Mouse (Mus musculus): Measurements from ENCODE around the gene Vmn2r80. TPM values are rescaled to one million over a fixed set of nuclear protein-coding genes. Genes with fewer than 3 reads are reported as not detected.
"Not testable (repeated sequence)": the region's sequence is repeated elsewhere in the genome, so short reads cannot be mapped to it uniquely, and the experiment has no call there.

The Vmn2r80 gene
- total and polyA plus RNA-seq, 2 experiments from 2014 or later = not detected

DNA sequence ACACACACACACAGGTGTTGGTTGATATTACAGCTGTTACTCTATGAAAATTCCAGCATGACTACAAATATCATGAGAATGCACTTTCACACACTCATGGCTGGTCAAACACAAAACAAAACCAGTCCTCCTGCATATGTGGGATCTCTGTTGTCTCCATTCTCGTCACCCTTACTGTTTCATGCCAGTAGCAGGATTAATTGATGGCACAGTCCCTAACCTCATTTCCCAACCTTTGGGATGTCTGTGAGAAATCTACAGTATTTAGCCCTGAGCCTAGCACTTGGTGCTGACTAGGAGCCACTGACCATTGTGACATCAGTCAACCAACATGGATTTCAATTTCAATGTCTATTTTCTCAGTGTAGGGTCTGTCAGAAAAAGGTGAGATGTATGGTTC, 33.5 kb upstream of the Vmn2r80 start:
- WGBS = 66% methylated on average over 1 of the region's 1 CpGs
- ATAC-seq (ENCODE audit: insufficient read depth, low read depth) = no peak
- Histone ChIP-seq H3K4me1 (ENCODE audit: control insufficient read depth, insufficient read depth) (0 out of 2 replicates have a peak, but pooled peaks cover 3% of the 10 kb centered on the region), H3K36me3 (replicated peaks; ENCODE audit: control insufficient read depth, insufficient read depth, low read length) (no peaks in the 10 kb centered on the region), H3K9me3 (replicated peaks; ENCODE audit: control insufficient read depth, low read length) (no peaks in the 10 kb centered on the region), H3K4me3 (ENCODE audit: low read depth, low read length) (no peak overlapping the region), H3K9ac (replicated peaks; ENCODE audit: low read depth, low read length) (no peak overlapping the region), H3K27me3 (ENCODE audit: control insufficient read depth, insufficient read depth, low read length) (no peaks in the 10 kb centered on the region), H3K27ac (ENCODE audit: low read depth) (no peak overlapping the region), H3K4me2 (ENCODE audit: low read depth, low read length) (no peak overlapping the region)
- no peak for DNase-seq (ENCODE audit: low spot score)
- no peak for TF ChIP-seq CTCF (IDR thresholded peaks at IDR 0.05; ENCODE audit: low read depth)
- no peak for TF ChIP-seq EP300 (IDR thresholded peaks at IDR 0.05; ENCODE audit: low read depth)

DNA sequence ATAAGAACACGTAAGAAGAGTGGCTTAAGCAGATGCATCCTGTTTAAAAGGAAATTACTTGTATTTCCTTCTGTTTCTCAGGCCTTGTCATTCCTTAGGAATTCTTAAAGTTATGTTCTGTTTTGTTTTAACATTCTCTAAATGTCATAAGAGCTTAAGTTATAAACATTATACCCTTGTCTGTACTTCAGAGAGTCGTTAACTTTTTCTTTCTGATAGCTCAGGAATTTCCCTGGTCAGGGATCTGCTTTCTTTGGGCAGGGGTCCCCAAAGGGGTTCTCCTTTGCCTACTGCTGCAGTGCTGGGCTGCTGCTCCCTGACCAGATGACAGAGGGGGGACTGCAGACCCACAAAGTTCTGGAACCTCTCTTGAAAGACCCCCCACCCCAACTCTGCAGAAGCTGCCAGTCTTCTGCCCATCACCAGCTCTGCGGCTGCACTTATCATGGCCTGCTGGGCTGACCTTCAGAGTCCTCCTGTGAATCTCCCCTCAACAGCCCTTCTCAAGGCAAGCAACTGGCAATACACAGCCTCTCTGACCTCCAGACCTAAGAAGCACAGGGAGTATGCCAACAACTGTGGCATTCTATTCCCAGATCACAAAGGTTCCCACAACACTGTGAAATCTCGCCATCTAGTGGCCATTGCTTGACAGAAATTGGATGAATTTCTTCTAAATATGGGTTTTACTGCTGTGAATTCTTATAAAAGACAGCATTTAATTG, 32.3 kb upstream of the Vmn2r80 start:
- peak; percentile 83 for TF ChIP-seq CTCF (IDR thresholded peaks at IDR 0.05; ENCODE audit: low read depth)
- no peak for TF ChIP-seq EP300 (IDR thresholded peaks at IDR 0.05; ENCODE audit: low read depth)
- H3K9me3 ChIP-seq (replicated peaks; ENCODE audit: control insufficient read depth, low read length) = no peaks in the 10 kb centered on the region
- no peak overlapping the region for H3K4me2 ChIP-seq (ENCODE audit: low read depth, low read length)
- no peaks in the 10 kb centered on the region for H3K27me3 ChIP-seq (ENCODE audit: control insufficient read depth, insufficient read depth, low read length)
- peak; percentile 68 for ATAC-seq (ENCODE audit: insufficient read depth, low read depth)
- H3K4me1 ChIP-seq (ENCODE audit: control insufficient read depth, insufficient read depth) = 0 out of 2 replicates have a peak, but pooled peaks cover 3% of the 10 kb centered on the region
- H3K9ac ChIP-seq (replicated peaks; ENCODE audit: low read depth, low read length) = no peak overlapping the region
- peak; percentile 78 for DNase-seq (ENCODE audit: low spot score)
- H3K36me3 ChIP-seq (replicated peaks; ENCODE audit: control insufficient read depth, insufficient read depth, low read length) = no peaks in the 10 kb centered on the region
- 23% methylated on average over 4 of the region's 4 CpGs for whole genome bisulfite sequencing
- peak overlapping the region; percentile 76 for H3K27ac ChIP-seq (ENCODE audit: low read depth)
- H3K4me3 ChIP-seq (ENCODE audit: low read depth, low read length) = no peak overlapping the region

GRCm38 (mm10) chr10:79151602-79152001, 3.0 kb downstream of the Vmn2r80 start:
- TF ChIP-seq EP300 (IDR thresholded peaks at IDR 0.05; ENCODE audit: low read depth) (no peak), CTCF (IDR thresholded peaks at IDR 0.05; ENCODE audit: low read depth) (no peak)
- Histone ChIP-seq H3K4me2 (ENCODE audit: low read depth, low read length) (no peak overlapping the region), H3K27me3 (ENCODE audit: control insufficient read depth, insufficient read depth, low read length) (no peaks in the 10 kb centered on the region), H3K9ac (replicated peaks; ENCODE audit: low read depth, low read length) (no peak overlapping the region), H3K4me1 (ENCODE audit: control insufficient read depth, insufficient read depth) (no peaks in the 10 kb centered on the region), H3K4me3 (ENCODE audit: low read depth, low read length) (no peak overlapping the region), H3K36me3 (replicated peaks; ENCODE audit: control insufficient read depth, insufficient read depth, low read length) (no peaks in the 10 kb centered on the region), H3K9me3 (replicated peaks; ENCODE audit: control insufficient read depth, low read length) (no peaks in the 10 kb centered on the region; the same call in 1 of the 2 replicates), H3K27ac (ENCODE audit: low read depth) (no peak overlapping the region)
- DNase-seq (ENCODE audit: low spot score) (no peak), ATAC-seq (ENCODE audit: insufficient read depth, low read depth) (no peak)

DNA sequence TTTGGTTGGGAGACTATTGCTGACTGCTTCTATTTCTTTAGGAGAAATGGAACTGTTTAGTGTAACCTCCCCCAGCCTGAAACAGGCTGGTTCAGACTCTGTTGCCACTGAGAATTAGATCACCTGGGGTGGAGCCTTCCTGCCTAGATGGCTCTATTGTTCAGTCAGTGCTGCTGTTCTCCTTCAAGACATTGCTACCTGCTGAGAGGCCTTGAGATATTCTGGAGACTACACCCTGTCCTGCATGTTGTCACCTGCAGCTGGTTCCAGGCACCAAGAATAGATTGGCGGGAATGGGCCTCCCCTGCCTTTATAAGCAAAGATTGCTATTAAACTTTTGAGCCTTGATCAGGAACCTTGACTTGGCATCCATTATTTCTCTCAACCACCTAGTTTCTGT, 51.4 kb downstream of the Vmn2r80 start:
- not testable (repeated sequence) for H3K9me3 ChIP-seq (replicated peaks; ENCODE audit: control insufficient read depth, low read length); DNase-seq (ENCODE audit: low spot score); H3K4me1 ChIP-seq (ENCODE audit: control insufficient read depth, insufficient read depth); H3K27me3 ChIP-seq (ENCODE audit: control insufficient read depth, insufficient read depth, low read length); H3K9ac ChIP-seq (replicated peaks; ENCODE audit: low read depth, low read length); H3K4me2 ChIP-seq (ENCODE audit: low read depth, low read length); H3K36me3 ChIP-seq (replicated peaks; ENCODE audit: control insufficient read depth, insufficient read depth, low read length); ATAC-seq (ENCODE audit: insufficient read depth, low read depth); H3K4me3 ChIP-seq (ENCODE audit: low read depth, low read length); H3K27ac ChIP-seq (ENCODE audit: low read depth)
- WGBS = 63% methylated on average over 1 of the region's 1 CpGs

GRCm38 (mm10) chr10:79220432-79220831, 71.9 kb downstream of the Vmn2r80 start:
- ATAC-seq (ENCODE audit: insufficient read depth, low read depth) = no peak
- Histone ChIP-seq H3K9me3 (replicated peaks; ENCODE audit: control insufficient read depth, low read length) (no peaks in the 10 kb centered on the region), H3K9ac (replicated peaks; ENCODE audit: low read depth, low read length) (no peak overlapping the region), H3K4me1 (ENCODE audit: control insufficient read depth, insufficient read depth) (no peaks in the 10 kb centered on the region), H3K27me3 (ENCODE audit: control insufficient read depth, insufficient read depth, low read length) (no peaks in the 10 kb centered on the region), H3K36me3 (replicated peaks; ENCODE audit: control insufficient read depth, insufficient read depth, low read length) (no peaks in the 10 kb centered on the region), H3K27ac (ENCODE audit: low read depth) (no peak overlapping the region), H3K4me3 (ENCODE audit: low read depth, low read length) (no peak overlapping the region), H3K4me2 (ENCODE audit: low read depth, low read length) (no peak overlapping the region)
- no peak for DNase-seq (ENCODE audit: low spot score)
- no peak for TF ChIP-seq CTCF (IDR thresholded peaks at IDR 0.05; ENCODE audit: low read depth)
- no peak for TF ChIP-seq EP300 (IDR thresholded peaks at IDR 0.05; ENCODE audit: low read depth)

- Histone ChIP-seq H3K4me3 (ENCODE audit: low read depth, low read length) (no peak overlapping the region), H3K4me1 (ENCODE audit: control insufficient read depth, insufficient read depth) (no peaks in the 10 kb centered on the region), H3K27ac (ENCODE audit: low read depth) (no peak overlapping the region), H3K4me2 (ENCODE audit: low read depth, low read length) (no peak overlapping the region), H3K36me3 (replicated peaks; ENCODE audit: control insufficient read depth, insufficient read depth, low read length) (no peaks in the 10 kb centered on the region), H3K9ac (replicated peaks; ENCODE audit: low read depth, low read length) (no peak overlapping the region), H3K27me3 (ENCODE audit: control insufficient read depth, insufficient read depth, low read length) (no peaks in the 10 kb centered on the region), H3K9me3 (replicated peaks; ENCODE audit: control insufficient read depth, low read length) (no peaks in the 10 kb centered on the region)
- no peak for ATAC-seq (ENCODE audit: insufficient read depth, low read depth)
- DNase-seq (ENCODE audit: low spot score) = no peak
- TF ChIP-seq CTCF (IDR thresholded peaks at IDR 0.05; ENCODE audit: low read depth) (no peak), EP300 (IDR thresholded peaks at IDR 0.05; ENCODE audit: low read depth) (no peak)
These were observed 73.0 kb downstream of the Vmn2r80 start for GRCm38 (mm10) chr10:79221606-79222005.
